Mouse (Mus musculus): ENCODE measurements around the gene Gpc6.

Gpc6 gene

GRCm38 (mm10) chr14:117061078-117061477, 136.0 kb downstream of the Gpc6 start:
- DNase-seq (ENCODE audit: low spot score in 2 of 2) = no peak

- DNase-seq (ENCODE audit: low spot score in 2 of 2) = no peak
These were observed 136.4 kb downstream of the Gpc6 start for GRCm38 (mm10) chr14:117061527-117061926.

- no peak for DNase-seq (ENCODE audit: low spot score in 2 of 2)
These were observed 143.1 kb downstream of the Gpc6 start for GRCm38 (mm10) chr14:117068179-117068578.

- DNase-seq (ENCODE audit: low spot score in 2 of 2) = no peak
These were observed 145.5 kb downstream of the Gpc6 start for GRCm38 (mm10) chr14:117070470-117071085.

- no peak for DNase-seq (ENCODE audit: low spot score in 2 of 2)
These were observed 168.5 kb downstream of the Gpc6 start for GRCm38 (mm10) chr14:117093586-117093985.

GRCm38 (mm10) chr14:117106900-117107299, 181.8 kb downstream of the Gpc6 start:
- DNase-seq (ENCODE audit: low spot score in 2 of 2) = no peak

GRCm38 (mm10) chr14:117113153-117113552, 188.0 kb downstream of the Gpc6 start:
- no peak for DNase-seq (ENCODE audit: low spot score in 2 of 2)

- no peak for DNase-seq (ENCODE audit: low spot score in 2 of 2)
These were observed 196.9 kb downstream of the Gpc6 start for GRCm38 (mm10) chr14:117122036-117122435.

GRCm38 (mm10) chr14:117130334-117130733, 205.2 kb downstream of the Gpc6 start:
- no peak for DNase-seq (ENCODE audit: low spot score in 2 of 2)

- DNase-seq (ENCODE audit: low spot score in 2 of 2) = no peak
These were observed 206.2 kb downstream of the Gpc6 start for GRCm38 (mm10) chr14:117131324-117131723.

GRCm38 (mm10) chr14:117141077-117141848, 216.1 kb downstream of the Gpc6 start:
- no peak for DNase-seq (ENCODE audit: low spot score in 2 of 2)

GRCm38 (mm10) chr14:117146089-117146488, 221.0 kb downstream of the Gpc6 start:
- peak; percentile 18 to 26 for DNase-seq (ENCODE audit: low spot score in 2 of 2)

GRCm38 (mm10) chr14:117146665-117147064, 221.6 kb downstream of the Gpc6 start:
- no peak for DNase-seq (ENCODE audit: low spot score in 2 of 2)

GRCm38 (mm10) chr14:117151621-117152020, 226.5 kb downstream of the Gpc6 start:
- no peak for DNase-seq (ENCODE audit: low spot score in 2 of 2)

- no peak for DNase-seq (ENCODE audit: low spot score in 2 of 2)
These were observed 230.9 kb downstream of the Gpc6 start for GRCm38 (mm10) chr14:117155884-117156465.

GRCm38 (mm10) chr14:117157426-117157825, 232.3 kb downstream of the Gpc6 start:
- DNase-seq (ENCODE audit: low spot score in 2 of 2) = no peak

- DNase-seq (ENCODE audit: low spot score in 2 of 2) = no peak
These were observed 241.2 kb downstream of the Gpc6 start for GRCm38 (mm10) chr14:117166350-117166749.

- no peak for DNase-seq (ENCODE audit: low spot score in 2 of 2)
These were observed 268.2 kb downstream of the Gpc6 start for GRCm38 (mm10) chr14:117193364-117193763.

GRCm38 (mm10) chr14:117202012-117202411, 276.9 kb downstream of the Gpc6 start:
- no peak for DNase-seq (ENCODE audit: low spot score in 2 of 2)

GRCm38 (mm10) chr14:117203960-117204359, 278.8 kb downstream of the Gpc6 start:
- DNase-seq (ENCODE audit: low spot score in 2 of 2) = no peak

- no peak for DNase-seq (ENCODE audit: low spot score in 2 of 2)
These were observed 289.3 kb downstream of the Gpc6 start for GRCm38 (mm10) chr14:117214373-117214772.

GRCm38 (mm10) chr14:117226920-117227319, 301.8 kb downstream of the Gpc6 start:
- DNase-seq (ENCODE audit: low spot score in 2 of 2) = no peak

- DNase-seq (ENCODE audit: low spot score in 2 of 2) = no peak
These were observed 305.4 kb downstream of the Gpc6 start for GRCm38 (mm10) chr14:117230476-117230875.
